Mouse (Mus musculus): ENCODE measurements around the gene Gtpbp3.
"Not testable (repeated sequence)": the region's sequence is repeated elsewhere in the genome, so short reads cannot be mapped to it uniquely, and the experiment has no call there.

Gtpbp3 gene

DNA sequence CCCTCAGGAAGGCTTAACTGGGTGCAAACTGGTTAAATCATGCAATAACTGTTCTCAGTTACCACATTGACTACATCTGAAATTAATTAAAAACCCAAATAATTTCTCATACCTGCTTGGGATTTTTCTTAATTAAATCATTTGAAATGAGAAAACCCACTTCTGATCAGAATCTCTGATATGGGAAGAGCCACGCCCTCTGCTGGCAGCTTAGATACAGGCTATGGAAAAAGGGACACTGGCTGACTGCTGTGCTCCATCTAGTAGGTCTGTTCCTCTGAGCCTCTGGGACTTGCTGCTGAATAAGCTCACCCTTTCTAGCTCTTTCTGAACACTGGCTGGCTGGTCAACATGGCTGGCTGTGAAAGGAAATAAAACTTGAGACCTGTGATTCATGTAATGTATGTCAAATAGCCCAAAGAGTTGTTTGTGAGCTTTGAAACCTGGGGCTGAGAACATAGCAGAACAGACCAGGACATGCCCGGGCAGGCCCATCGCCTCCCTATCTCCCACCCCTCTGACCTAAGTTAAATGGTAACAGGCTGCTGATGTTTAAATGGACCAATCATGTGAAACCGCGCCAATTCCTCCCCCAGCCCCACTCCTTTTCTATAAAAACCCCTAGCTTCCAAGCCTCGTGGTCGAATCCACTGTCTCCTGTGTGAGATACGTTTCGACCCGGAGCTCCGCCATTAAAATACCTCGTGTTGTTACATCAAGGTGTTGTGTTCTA, 43.0 kb downstream of the Gtpbp3 start:
- not testable (repeated sequence) for DNase-seq (ENCODE audit: extremely low read depth, low read depth, low spot score)

DNA sequence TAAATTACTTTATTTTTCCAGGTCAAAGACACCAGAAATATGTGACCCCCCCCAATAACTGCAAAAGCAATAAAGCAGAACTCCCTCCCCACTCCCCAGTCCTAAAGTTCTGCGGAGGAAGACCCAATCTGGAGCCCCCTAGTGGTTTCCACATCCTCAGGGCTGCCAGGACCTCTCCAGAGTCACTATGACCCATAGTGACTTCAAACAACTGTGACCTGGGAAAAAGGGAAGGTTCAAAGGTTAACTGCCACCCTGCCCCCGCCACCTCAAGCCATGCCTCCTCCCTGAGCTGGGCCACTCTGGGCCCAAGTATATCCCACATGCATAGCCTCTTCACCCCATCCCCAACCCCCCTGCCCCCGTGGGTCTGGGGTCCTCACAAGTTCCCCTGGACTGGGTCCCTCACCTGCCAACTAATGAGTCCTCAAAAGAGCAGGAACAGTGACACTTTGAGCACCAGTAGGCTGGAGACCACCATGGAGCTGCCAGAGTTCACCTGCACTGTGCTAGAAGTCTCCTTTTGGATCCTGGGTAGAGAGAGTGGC, 46.4 kb downstream of the Gtpbp3 start:
- DNase-seq (ENCODE audit: extremely low read depth, low read depth, low spot score): no peak

DNA sequence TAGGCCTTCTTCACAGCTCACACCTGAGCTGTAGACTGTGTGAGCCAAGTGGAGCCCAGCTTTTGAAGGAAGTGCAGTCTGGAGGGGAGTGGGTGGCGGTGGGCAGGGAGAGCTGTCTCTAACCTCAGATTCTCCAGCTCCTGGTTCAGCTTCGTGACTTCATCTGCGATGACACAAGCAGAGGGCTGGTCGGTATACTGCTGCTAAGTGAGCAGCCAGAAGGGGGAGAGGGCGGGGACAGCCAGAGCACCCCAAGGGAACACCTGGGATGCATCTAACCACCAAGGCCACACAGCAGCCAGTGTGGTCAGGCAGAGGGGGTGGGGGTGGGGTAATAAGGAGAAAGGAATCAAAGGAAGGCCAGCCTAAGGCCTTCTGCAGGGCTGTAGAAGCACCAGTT, 47.8 kb downstream of the Gtpbp3 start:
- DNase-seq (ENCODE audit: extremely low read depth, low read depth, low spot score): no peak

DNA sequence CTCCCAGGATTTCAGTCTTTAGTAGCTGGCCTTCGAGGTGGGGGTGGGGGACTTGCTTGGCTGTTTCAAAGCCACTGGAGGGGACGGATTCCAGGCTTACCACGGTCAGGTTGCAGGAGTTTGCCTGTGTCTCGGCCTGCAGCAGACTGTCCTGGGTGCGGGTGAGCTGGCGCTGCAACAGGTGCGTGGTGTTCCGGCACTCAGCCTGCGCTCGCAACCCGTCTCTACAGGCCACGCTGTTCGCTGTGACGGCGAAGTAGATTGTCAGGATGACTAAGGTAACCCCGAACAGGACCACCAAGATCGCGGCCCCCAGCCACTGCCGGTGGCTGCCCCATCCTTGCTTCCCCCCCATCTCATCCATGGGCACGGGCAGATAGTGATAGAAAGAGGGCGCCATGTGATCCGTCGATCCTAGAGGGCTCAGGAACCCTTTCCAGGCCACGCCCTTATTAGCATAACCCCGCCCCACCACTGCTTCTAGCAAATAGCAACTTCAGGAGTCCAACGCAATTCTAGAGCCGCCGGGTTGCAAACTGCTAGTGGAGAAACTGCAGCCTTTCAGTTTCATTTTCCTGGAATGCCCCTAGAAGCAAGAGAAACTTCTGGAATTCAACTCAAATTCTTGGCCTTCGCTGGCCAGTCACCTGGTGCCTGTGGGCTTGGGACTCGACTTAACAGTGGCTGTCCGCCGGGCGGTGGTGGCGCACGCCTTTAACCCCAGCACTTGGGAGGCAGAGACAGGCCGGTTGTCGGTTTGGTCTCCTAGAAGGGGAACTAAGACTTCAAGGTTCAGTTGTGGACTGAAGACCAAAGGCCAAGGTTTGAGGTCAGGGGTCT, 49.3 kb downstream of the Gtpbp3 start, which contains the start of gene Bst2:
Gene Bst2, minus strand, starts transcription at position 429 of the 840 bp plus-strand sequence.
- peak; percentile 39 for DNase-seq (ENCODE audit: extremely low read depth, low read depth, low spot score)

DNA sequence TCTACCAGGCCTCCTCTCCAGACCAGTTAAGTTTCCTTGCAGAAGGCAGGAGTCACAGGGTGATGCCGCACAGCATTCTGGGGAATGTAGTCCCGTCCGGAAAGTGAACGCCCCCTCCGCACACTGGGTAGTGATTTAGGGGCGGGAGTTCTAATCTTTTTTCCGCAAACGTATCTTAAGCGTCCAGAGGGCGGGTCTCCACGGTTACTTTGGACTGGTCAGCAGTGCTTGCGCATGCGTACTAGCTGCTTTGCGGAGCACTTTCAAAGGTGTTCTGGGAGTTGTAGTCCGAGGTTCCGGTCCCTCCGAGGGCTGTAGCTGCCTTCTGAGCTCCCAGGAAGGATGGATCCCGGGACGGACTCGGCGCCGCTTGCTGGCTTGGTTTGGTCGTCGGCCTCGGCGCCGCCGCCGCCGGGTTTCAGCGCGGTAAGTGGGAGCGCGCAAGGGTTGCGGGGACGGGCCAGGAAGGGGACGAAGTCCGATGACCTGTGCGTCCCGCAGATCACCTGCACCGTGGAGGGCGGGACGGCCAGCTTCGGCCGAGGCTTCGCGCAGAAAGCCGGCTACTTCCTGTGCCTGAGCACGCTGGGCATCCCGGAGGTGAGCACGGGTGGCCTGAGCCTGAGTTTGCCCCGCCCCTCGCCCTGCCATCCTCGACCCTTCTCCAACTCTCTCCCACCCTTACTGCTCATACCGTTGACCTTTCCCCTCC, 54.9 kb downstream of the Gtpbp3 start, which contains the start of gene Mvb12a:
Gene Mvb12a, plus strand, starts transcription at position 291 of the 712 bp plus-strand sequence.
- peak; percentile 95 for DNase-seq (ENCODE audit: extremely low read depth, low read depth, low spot score)

DNA sequence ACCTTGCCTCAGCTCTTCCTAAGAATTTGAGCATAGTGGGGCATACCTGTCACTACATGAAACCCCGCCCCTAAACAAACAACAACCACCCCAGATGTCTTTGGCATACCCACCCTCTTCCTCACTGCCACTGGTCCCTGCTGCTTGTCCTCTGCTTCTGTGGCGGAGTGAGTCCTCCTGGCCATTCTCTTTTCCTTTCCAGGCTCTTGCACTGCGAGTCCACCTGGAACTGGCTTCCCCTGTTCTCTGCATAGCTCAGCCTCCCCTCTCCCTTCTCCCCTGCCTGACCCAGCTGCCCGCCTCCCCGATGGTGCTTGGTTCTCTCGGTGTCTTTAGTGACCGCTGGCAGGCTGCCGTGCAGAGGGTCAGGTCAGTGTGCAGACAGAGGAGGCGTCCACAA, 55.9 kb downstream of the Gtpbp3 start:
- DNase-seq (ENCODE audit: extremely low read depth, low read depth, low spot score): no peak

DNA sequence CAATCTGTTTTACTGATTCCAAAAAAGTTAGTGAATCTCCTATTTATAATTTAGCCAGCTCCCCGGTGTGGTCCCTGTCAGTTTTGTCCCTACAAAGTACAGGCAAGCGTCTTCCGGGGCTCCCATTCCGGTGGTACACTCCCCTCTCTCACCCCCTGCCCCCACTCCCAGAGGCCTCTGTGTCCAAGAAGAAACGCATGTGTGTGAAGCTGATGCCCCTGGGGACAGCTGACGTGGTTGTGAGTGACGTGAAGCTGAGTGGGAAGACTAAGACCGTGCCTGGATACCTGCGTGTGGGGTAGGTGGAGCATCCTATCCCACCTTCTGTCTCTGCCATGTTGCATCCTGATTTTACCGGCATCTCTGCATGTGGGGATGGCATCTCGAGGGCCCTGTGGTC, 57.1 kb downstream of the Gtpbp3 start:
- no peak for DNase-seq (ENCODE audit: extremely low read depth, low read depth, low spot score)

DNA sequence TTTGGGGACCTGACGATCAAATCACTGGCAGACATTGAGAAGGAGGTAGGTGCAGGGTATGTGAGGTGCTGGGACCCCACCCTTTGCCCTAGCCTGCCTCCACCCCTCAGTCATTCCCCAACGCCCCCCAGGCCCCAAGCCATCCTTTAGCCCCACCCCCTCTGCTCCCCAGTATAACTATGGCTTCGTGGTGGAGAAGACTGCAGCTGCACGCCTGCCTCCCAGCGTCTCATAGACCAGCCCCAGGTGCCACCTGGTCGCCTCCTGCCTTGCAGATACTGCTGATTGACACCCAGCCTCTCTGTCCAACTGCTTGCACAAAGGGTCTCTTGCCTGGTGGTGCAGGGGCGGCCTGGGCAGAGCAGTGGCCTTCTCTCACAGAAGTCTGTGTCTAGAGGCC, 59.7 kb downstream of the Gtpbp3 start:
- DNase-seq (ENCODE audit: extremely low read depth, low read depth, low spot score): no peak

All from fat pad, adult 2 months (tissue).